Comparison of ENCODE assay signal across 22 mouse cellular contexts in genomic region chr13:29149404-29149803, GRCm38 (mm10).
DNase-seq lines count a peak whose midpoint lies in the region; ATAC-seq and TF ChIP-seq lines count a peak whose summit lies in the region.
"Had no signal": no experiment of that assay in that cellular context is flagged by ENCODE, and none has a peak within 500 bp of the region (broad histone marks: within the 10 kb centered on the region; RNA-seq: fewer than 3 reads in every experiment).

No protein-coding gene starts in this region.

- WGBS in heart, embryonic 12.5 days: 78% methylated on average over 6 of the region's 6 CpGs

- H3K9ac ChIP-seq in heart, embryonic 12.5 days: no peak overlapping the region
- H3K9ac ChIP-seq: embryonic facial prominence, embryonic 12.5 days; forebrain, embryonic 13.5 days; forebrain, embryonic 15.5 days had no signal

- no peak overlapping the region for H3K4me2 ChIP-seq in heart, embryonic 12.5 days
- H3K4me2 ChIP-seq in myocyte (ENCODE audit: low read depth): peak overlapping the region; percentile 1
- H3K4me2 ChIP-seq: embryonic facial prominence, embryonic 12.5 days; forebrain, embryonic 13.5 days; forebrain, embryonic 15.5 days had no signal

- H3K4me3 ChIP-seq in heart, embryonic 12.5 days: no peak overlapping the region
- H3K4me3 ChIP-seq in myocyte: no peak overlapping the region
- H3K4me3 ChIP-seq: embryonic facial prominence, embryonic 10.5 days; embryonic facial prominence, embryonic 12.5 days; forebrain, embryonic 13.5 days; forebrain, embryonic 15.5 days had no signal

- no peak overlapping the region for H3ac ChIP-seq in myocyte (ENCODE audit: control insufficient read depth, insufficient read length)

- H3K79me2 ChIP-seq in myocyte (ENCODE audit: control insufficient read depth, insufficient read depth): no peaks in the 10 kb centered on the region

- TF ChIP-seq POLR2A in myocyte (IDR thresholded peaks at IDR 0.05; ENCODE audit: insufficient read length, low read depth): no peak

- ATAC-seq in heart, embryonic 12.5 days (ENCODE audit: insufficient number of reproducible peaks, low FRiP score): no peak
- ATAC-seq: activated CD4-positive, CD25-positive, alpha-beta regulatory T cell, adult 4 months; CD4-positive, CD25-positive, alpha-beta regulatory T cell, adult 4 months; forebrain, embryonic 13.5 days; forebrain, embryonic 15.5 days; Patski had no signal

- H3K27ac ChIP-seq in heart, embryonic 12.5 days (ENCODE audit: poor library complexity, severe bottlenecking): no peak overlapping the region
- H3K27ac ChIP-seq: embryonic facial prominence, embryonic 10.5 days; embryonic facial prominence, embryonic 12.5 days; forebrain, embryonic 13.5 days; forebrain, embryonic 15.5 days had no signal

- H3K27me3 ChIP-seq in heart, embryonic 12.5 days (replicated peaks): no peaks in the 10 kb centered on the region
- H3K27me3 ChIP-seq in myocyte (ENCODE audit: control insufficient read depth, insufficient read depth, insufficient read length): no peaks in the 10 kb centered on the region
- H3K27me3 ChIP-seq: CH12.LX; embryonic facial prominence, embryonic 12.5 days; forebrain, embryonic 13.5 days; forebrain, embryonic 15.5 days; Patski had no signal

- intact Hi-C loops in heart, postnatal 10 days (cut with DNase I): no loop called here

- no peaks in the 10 kb centered on the region for H3K36me3 ChIP-seq in heart, embryonic 12.5 days
- no peaks in the 10 kb centered on the region for H3K36me3 ChIP-seq in myocyte (ENCODE audit: control insufficient read depth, insufficient read depth)
- H3K36me3 ChIP-seq: embryonic facial prominence, embryonic 10.5 days; embryonic facial prominence, embryonic 12.5 days; forebrain, embryonic 15.5 days; G1E had no signal

- H3K9me3 ChIP-seq in heart, embryonic 12.5 days (replicated peaks): no peaks in the 10 kb centered on the region
- H3K9me3 ChIP-seq: embryonic facial prominence, embryonic 10.5 days; embryonic facial prominence, embryonic 12.5 days; forebrain, embryonic 13.5 days; forebrain, embryonic 15.5 days; G1E had no signal

- DNase-seq in cerebellum, postnatal 10 days: peak; percentile 12 to 15
- DNase-seq in cerebellum, adult 9-11 months: no peak
- peak; percentile 82 for DNase-seq in heart, adult 11 months
- no peak for DNase-seq in heart, adult 8-10 months (ENCODE audit: low spot score)
- peak; percentile 10 to 18 for DNase-seq in heart, postnatal 10 days
- DNase-seq: adrenal gland, adult 8-10 months; adrenal gland, postnatal 14 days; B cell, adult 2 months; cerebellum, adult 11-12 months; cerebellum, adult 2 months; cerebellum, adult 9-10 months had no signal

- H3K4me1 ChIP-seq in heart, embryonic 12.5 days (replicated peaks): no peaks in the 10 kb centered on the region
- H3K4me1 ChIP-seq: embryonic facial prominence, embryonic 10.5 days; embryonic facial prominence, embryonic 12.5 days; forebrain, embryonic 13.5 days; forebrain, embryonic 15.5 days had no signal

TF ChIP-seq in myocyte, 11 proteins besides CTCF, POLR2A, EP300 and RAD21:
- TF ChIP-seq POLR2AphosphoS2 (IDR thresholded peaks at IDR 0.05; ENCODE audit: insufficient read length, low read depth): no peak
- TF ChIP-seq TCF3 (IDR thresholded peaks at IDR 0.05; ENCODE audit: insufficient read length, low read depth): peak; percentile 6
- no peak for TF ChIP-seq SRF (IDR thresholded peaks at IDR 0.05; ENCODE audit: control insufficient read depth, insufficient read length, low read depth)
- TF ChIP-seq MYOG (IDR thresholded peaks at IDR 0.05; ENCODE audit: control insufficient read depth in 1 of 3, insufficient read depth in 1 of 3, insufficient read length in 2 of 3, low read depth in 2 of 3): peak in 2 of 3 experiments; percentile 52 to 80
- no peak for TF ChIP-seq E2F4 (IDR thresholded peaks at IDR 0.05; ENCODE audit: insufficient read depth)
- TF ChIP-seq CEBPB (IDR thresholded peaks at IDR 0.05; ENCODE audit: insufficient read depth, poor library complexity, severe bottlenecking): no peak
- TF ChIP-seq TCF12 (IDR thresholded peaks at IDR 0.05; ENCODE audit: insufficient read depth, poor library complexity, severe bottlenecking): no peak
- no peak for TF ChIP-seq MAX (IDR thresholded peaks at IDR 0.05; ENCODE audit: low read depth)
- TF ChIP-seq USF1 (IDR thresholded peaks at IDR 0.05; ENCODE audit: low read depth): no peak
- peak in 2 of 3 experiments; percentile 47 to 82 for TF ChIP-seq MYOD1 (IDR thresholded peaks at IDR 0.05; ENCODE audit: control insufficient read depth in 1 of 3, insufficient read length in 2 of 3, low read depth in 2 of 3)
- TF ChIP-seq REST (IDR thresholded peaks at IDR 0.05; ENCODE audit: insufficient read depth, insufficient read length): no peak

Comparison
In these comparisons a context has a peak if more than half of its experiments do, and no peak if none do; other contexts are left out.
1. DNase-seq: peak in cerebellum, postnatal 10 days (2 of 2), heart, adult 11 months (single experiment) and heart, postnatal 10 days (2 of 2); none in cerebellum, adult 9-11 months (single experiment) and heart, adult 8-10 months (single experiment).